Mouse (Mus musculus) ES-Bruce4 (cell line): ENCODE results near the gene Pde4dip. TPM values are rescaled to one million over a fixed set of nuclear protein-coding genes. Genes with fewer than 3 reads are reported as not detected.
A peak's percentile ranks its signal among the peaks of the same experiment; 100 is the strongest.

Experiments used
- H3K27ac ChIP-seq: 2 replicates; pipeline ENCODE4 v1.5.1; 2012; ENCODE audit warnings: low read length, inconsistent platforms; ENCODE audit not compliant: insufficient read depth
- H3K27me3 ChIP-seq: 2 replicates; pipeline ENCODE4 v1.6.1; 2012; ENCODE audit warnings: mild to moderate bottlenecking, low read length, inconsistent platforms; ENCODE audit not compliant: control insufficient read depth, poor library complexity, insufficient read depth, severe bottlenecking
- H3K36me3 ChIP-seq: 2 replicates; pipeline ENCODE4 v1.6.1; 2012; ENCODE audit warnings: inconsistent platforms, mild to moderate bottlenecking, low read length, moderate library complexity; ENCODE audit not compliant: control insufficient read depth, poor library complexity, insufficient read depth, severe bottlenecking
- H3K4me1 ChIP-seq: one replicate; pipeline ENCODE4 v1.8.1; 2011; ENCODE audit warnings: low read length; ENCODE audit not compliant: control insufficient read depth, insufficient read depth
- H3K4me3 ChIP-seq: 2 replicates; pipeline ENCODE4 v1.5.1; 2011; ENCODE audit warnings: low read depth, mild to moderate bottlenecking, low read length
- H3K9ac ChIP-seq: 2 replicates; pipeline ENCODE4 v1.6.1; 2012; ENCODE audit warnings: low read depth, mild to moderate bottlenecking, inconsistent platforms; ENCODE audit not compliant: poor library complexity, severe bottlenecking
- H3K9me3 ChIP-seq: replicated peaks from 2 replicates; pipeline ENCODE4 v1.6.1; 2012; ENCODE audit warnings: mild to moderate bottlenecking, low read length, inconsistent platforms; ENCODE audit not compliant: control insufficient read depth, poor library complexity, insufficient read depth, severe bottlenecking
- CTCF ChIP-seq: IDR thresholded peaks from one replicate; pipeline ENCODE4 v1.8.1; 2011; ENCODE audit warnings: low read depth, low read length
- EP300 ChIP-seq: IDR thresholded peaks from 2 replicates; pipeline ENCODE4 v1.6.1; 2011; ENCODE audit warnings: low read depth, low read length; ENCODE audit not compliant: insufficient read depth
- POLR2A ChIP-seq: IDR thresholded peaks from one replicate; pipeline ENCODE4 v1.8.1; 2011; ENCODE audit warnings: low read length; ENCODE audit not compliant: insufficient read depth
- polyA plus RNA-seq: library from polyadenylated mRNA; stranded (reverse); fragments of >200 nt; gene quantifications from 2 replicates; pipeline ENCODE4 v1.2.4, GENCODE M21; 2011; ENCODE audit warnings: low read depth; ENCODE audit not compliant: missing spikeins, insufficient read depth, insufficient read length

Gene Pde4dip
- polyA plus RNA-seq, 1 experiment = 16.8 TPM

GRCm38 (mm10) chr3:97751566-97751965, 136.9 kb downstream of the Pde4dip start:
- peaks cover 6% of the 10 kb centered on the region; the same call in 1 of the 2 replicates for H3K36me3 ChIP-seq
- no peaks in the 10 kb centered on the region for H3K27me3 ChIP-seq
- H3K4me1 ChIP-seq = no peaks in the 10 kb centered on the region
- peak overlapping the region; percentile 66 for H3K4me3 ChIP-seq
- H3K9ac ChIP-seq = peak overlapping the region; percentile 40; the same call in 1 of the 2 replicates
- no peaks in the 10 kb centered on the region for H3K9me3 ChIP-seq
- no peak overlapping the region for H3K27ac ChIP-seq
- no peak for TF ChIP-seq EP300
- TF ChIP-seq POLR2A = no peak
- no peak for TF ChIP-seq CTCF

- peaks cover 4% of the 10 kb centered on the region; the same call in 1 of the 2 replicates for H3K36me3 ChIP-seq
- H3K27me3 ChIP-seq = no peaks in the 10 kb centered on the region
- no peak overlapping the region for H3K9ac ChIP-seq
- no peak overlapping the region for H3K4me3 ChIP-seq
- H3K4me1 ChIP-seq = no peaks in the 10 kb centered on the region
- TF ChIP-seq EP300 (no peak), CTCF (no peak), POLR2A (no peak)
- H3K27ac ChIP-seq = no peak overlapping the region
- H3K9me3 ChIP-seq = no peaks in the 10 kb centered on the region
These were observed 139.7 kb downstream of the Pde4dip start for GRCm38 (mm10) chr3:97748789-97749188.

GRCm38 (mm10) chr3:97742841-97743240, 145.7 kb downstream of the Pde4dip start:
- no peak for TF ChIP-seq POLR2A
- TF ChIP-seq EP300 = no peak
- no peak for TF ChIP-seq CTCF
- Histone ChIP-seq H3K27ac (no peak overlapping the region), H3K36me3 (peaks cover 6% of the 10 kb centered on the region), H3K9ac (no peak overlapping the region), H3K27me3 (no peaks in the 10 kb centered on the region), H3K9me3 (no peaks in the 10 kb centered on the region), H3K4me1 (no peaks in the 10 kb centered on the region), H3K4me3 (no peak overlapping the region)

GRCm38 (mm10) chr3:97735575-97735974, 152.9 kb downstream of the Pde4dip start:
- H3K4me1 ChIP-seq = no peaks in the 10 kb centered on the region
- H3K27ac ChIP-seq = no peak overlapping the region
- H3K9me3 ChIP-seq = no peaks in the 10 kb centered on the region
- H3K36me3 ChIP-seq = no peaks in the 10 kb centered on the region; the same call in 1 of the 2 replicates
- no peak overlapping the region for H3K9ac ChIP-seq
- no peak overlapping the region for H3K4me3 ChIP-seq
- TF ChIP-seq EP300 (no peak), CTCF (no peak), POLR2A (no peak)
- H3K27me3 ChIP-seq = no peaks in the 10 kb centered on the region

GRCm38 (mm10) chr3:97734259-97734658, 154.2 kb downstream of the Pde4dip start:
- Histone ChIP-seq H3K9ac (no peak overlapping the region), H3K4me3 (no peak overlapping the region), H3K9me3 (no peaks in the 10 kb centered on the region), H3K27me3 (no peaks in the 10 kb centered on the region), H3K36me3 (no peaks in the 10 kb centered on the region), H3K27ac (no peak overlapping the region), H3K4me1 (no peaks in the 10 kb centered on the region)
- TF ChIP-seq EP300 = no peak
- TF ChIP-seq CTCF = no peak
- no peak for TF ChIP-seq POLR2A

- Histone ChIP-seq H3K9ac (no peak overlapping the region), H3K4me1 (no peaks in the 10 kb centered on the region), H3K27me3 (no peaks in the 10 kb centered on the region), H3K4me3 (no peak overlapping the region), H3K27ac (no peak overlapping the region), H3K9me3 (no peaks in the 10 kb centered on the region), H3K36me3 (no peaks in the 10 kb centered on the region)
- TF ChIP-seq CTCF (no peak), POLR2A (no peak), EP300 (no peak)
These were observed 155.9 kb downstream of the Pde4dip start for GRCm38 (mm10) chr3:97732622-97733021.

- Histone ChIP-seq H3K36me3 (no peaks in the 10 kb centered on the region), H3K4me1 (no peaks in the 10 kb centered on the region), H3K9me3 (no peaks in the 10 kb centered on the region), H3K27ac (no peak overlapping the region), H3K27me3 (no peaks in the 10 kb centered on the region), H3K4me3 (no peak overlapping the region), H3K9ac (no peak overlapping the region)
- no peak for TF ChIP-seq EP300
- TF ChIP-seq CTCF = no peak
These were observed 157.9 kb downstream of the Pde4dip start for GRCm38 (mm10) chr3:97730624-97731023.
